Mouse (Mus musculus) cortical plate, adult 2 months (tissue): Measurements from ENCODE around the gene Rheb.

ENCODE experiments used
- CTCF ChIP-seq: fragments of 200-500 bp; IDR thresholded peaks from 2 replicates; pipeline ENCODE4 v1.5.1; 2011; ENCODE audit warnings: mild to moderate bottlenecking, control low read depth, low read length; ENCODE audit not compliant: insufficient read depth; ENCODE audit errors: extremely low read depth
- POLR2A ChIP-seq: fragments of 200-500 bp; IDR thresholded peaks from 2 replicates; pipeline ENCODE4 v1.6.1; 2011; ENCODE audit warnings: mild to moderate bottlenecking, low read length, control low read depth; ENCODE audit not compliant: insufficient read depth; ENCODE audit errors: extremely low read depth

DNA sequence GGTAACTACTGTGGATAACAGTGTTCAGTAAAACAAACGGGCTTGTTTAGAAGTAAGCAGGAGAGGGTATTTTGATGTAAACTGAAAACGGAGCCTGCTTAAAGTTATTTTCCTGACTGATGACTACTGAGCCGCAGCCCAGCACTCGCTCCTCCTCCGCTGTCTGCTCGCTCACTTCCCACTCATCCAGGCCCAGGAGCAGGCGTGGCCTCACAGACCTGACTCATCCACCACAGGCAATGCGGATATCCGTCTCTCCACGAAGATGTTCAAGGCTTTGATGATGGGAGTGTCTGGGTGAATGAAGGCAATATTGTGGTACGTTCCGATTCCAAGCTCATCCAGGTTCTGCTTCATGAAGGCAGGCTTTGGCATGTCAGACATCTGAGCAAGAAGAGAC, 28.9 kb upstream of the Rheb start:
- TF ChIP-seq POLR2A (no peak), CTCF (no peak)
